Mouse (Mus musculus) right cerebral cortex, postnatal 25 days (tissue): ENCODE measurements at regions not wholly inside any gene's neighbourhood (a gene's known extent, or its start where the extent isn't known, plus 50 kb on each side); places are given as distances from the start of the nearest gene placed in this dataset.
A peak's percentile ranks its signal among the peaks of the same experiment; 100 is the strongest.

Experiments
- DNase-seq: peaks from one replicate; pipeline ENCODE4 v3.0.0; 2022

DNA sequence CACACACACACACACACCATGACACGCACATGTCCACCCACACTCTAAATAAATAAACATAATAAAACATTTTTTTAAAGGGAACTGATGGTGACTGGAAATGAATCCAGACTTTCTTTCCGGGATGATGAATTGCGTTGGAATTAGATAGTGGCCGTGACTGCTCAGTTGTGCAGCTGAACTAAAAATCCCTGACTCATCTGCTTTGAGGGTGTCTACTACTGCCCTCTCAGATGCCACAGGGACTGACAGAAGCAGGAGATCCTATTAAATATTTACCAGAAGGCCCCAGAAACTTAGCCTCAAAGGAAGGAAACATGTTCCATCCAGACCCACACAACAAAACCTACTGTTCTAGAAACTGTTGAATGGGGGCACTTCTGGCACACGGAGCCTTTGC, 65.7 kb downstream of the Polr2m start:
- DNase-seq, result no peak

DNA sequence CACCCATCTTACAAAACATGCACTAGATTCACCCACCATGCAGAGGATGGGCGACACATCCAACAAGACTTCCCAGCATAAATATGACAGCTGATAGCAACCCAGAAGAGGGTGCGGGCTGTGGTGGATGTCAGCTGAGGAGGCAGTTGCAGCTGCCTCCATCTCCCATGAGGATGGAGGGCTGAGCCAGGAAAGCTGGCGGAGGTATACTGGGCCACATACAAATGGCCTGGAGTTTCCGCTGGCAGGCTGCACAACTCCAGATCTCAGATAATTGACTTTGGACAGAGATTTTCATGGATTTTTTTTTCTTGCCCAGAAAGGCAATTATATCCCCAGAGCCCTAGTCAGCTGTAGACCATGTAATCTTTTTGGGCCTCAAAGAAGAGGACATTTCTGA, 67.2 kb downstream of the Polr2m start:
- DNase-seq, result no peak

DNA sequence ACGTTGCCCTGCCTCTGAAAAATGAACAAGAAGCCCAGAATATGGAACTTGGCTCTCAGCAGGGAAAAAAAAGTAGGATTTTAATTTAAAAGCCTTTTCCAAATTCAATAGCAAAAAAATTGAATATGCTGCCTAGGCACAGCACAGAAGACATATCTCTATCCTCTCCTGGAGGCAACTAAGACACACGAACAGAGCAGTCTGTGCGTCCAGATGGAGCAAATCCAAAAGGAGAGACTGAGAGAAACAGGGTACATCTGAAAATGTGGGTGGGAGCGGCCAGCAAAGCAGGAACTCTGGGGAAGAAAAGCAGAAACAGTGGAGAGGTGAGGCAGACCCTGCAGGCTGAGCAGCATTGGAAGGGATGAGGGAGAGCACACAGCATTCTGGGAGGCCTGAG, 68.5 kb downstream of the Polr2m start:
- DNase-seq, result peak; percentile 6

DNA sequence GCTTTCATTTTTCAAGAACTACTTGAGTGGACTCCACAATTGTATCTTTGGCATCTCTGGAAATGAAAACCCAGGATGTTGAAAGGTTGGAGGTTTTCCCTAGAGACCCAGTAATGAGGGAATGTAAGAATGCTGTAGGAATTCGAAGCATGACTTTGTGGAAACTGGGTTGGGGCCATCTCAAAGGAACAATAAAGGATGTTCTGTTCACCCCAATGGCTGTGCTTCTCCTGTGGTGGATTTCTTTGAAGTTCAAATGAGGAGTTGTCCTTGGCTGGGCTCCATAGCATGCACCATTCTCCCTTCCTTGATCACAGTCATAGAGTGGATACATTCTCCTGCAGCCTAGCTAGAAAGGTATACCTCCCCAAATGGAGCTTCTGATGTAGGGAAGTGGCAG, 74.6 kb downstream of the Polr2m start:
- no peak for DNase-seq

DNA sequence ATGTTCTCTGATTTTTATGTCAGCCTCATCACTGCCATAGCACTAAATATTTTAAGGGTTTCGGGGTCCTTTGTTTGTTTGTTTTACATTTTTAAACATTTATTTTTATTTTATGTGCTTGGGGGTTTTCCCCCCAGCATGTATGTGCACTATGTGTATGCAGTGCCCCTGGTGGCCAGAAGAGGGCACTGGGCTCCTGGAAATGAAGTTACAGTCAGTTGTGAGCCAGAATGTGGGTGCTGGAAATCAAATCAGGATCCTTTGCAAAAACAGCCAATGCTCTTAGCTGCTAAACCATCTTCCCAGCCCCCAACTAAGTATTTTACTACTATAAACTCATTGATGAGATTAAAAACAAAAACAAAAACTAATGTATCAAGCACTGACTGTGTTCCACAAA, 75.8 kb downstream of the Polr2m start:
- no peak for DNase-seq

DNA sequence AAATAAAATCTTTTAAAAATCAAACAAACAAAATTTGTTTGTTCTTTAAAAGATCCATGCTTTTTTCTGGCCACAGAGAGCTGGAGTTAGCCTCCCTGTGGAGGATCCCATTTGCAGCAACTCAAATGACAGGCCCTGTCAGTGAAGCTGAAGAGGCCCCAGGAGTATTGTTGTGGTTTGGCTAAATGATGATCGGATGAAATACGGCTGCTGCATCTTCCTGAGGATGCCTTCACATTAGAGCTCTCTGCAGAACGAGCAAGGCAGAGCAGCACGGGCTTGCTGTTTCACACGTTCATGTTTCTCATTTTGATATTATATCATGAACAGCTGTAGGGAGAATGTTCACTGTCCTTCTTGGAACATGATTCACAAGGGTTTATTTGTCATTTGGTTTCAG, 76.8 kb downstream of the Polr2m start:
- no peak for DNase-seq

DNA sequence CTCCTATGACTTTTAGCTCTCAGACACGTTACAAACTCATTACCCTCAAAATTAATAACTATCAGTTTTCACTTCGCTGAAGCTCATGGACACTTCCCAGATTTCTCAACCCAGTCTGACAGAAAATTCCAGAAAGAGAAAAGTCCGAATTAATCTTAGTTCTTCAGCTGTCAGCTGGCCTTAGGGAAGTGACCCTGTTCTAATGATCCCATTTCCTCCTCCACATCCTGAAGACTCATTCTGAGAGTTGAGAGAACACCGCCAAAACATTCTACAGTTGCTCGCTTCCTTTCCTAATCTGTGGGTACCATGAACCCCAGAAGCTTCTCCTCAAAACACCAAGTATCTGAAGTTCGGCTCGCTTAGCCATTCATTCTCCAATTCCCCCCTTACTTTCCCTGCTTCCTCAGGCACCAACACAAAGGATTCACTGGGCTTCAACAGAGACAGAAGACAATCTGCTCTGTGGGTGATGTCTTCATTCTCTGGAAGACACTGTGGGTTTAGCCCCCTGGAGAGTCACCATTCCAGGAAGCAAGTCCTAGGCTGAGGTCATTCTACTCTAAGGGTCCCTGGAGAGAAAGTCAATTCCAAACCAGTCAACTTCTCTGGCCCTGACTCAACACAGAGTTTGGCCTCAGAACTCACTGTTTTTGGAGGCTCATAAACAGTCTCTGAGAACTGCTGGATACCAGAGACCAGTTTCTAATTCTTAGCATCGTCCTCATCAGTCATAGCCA, 81.2 kb downstream of the Polr2m start:
- DNase-seq, result no peak

DNA sequence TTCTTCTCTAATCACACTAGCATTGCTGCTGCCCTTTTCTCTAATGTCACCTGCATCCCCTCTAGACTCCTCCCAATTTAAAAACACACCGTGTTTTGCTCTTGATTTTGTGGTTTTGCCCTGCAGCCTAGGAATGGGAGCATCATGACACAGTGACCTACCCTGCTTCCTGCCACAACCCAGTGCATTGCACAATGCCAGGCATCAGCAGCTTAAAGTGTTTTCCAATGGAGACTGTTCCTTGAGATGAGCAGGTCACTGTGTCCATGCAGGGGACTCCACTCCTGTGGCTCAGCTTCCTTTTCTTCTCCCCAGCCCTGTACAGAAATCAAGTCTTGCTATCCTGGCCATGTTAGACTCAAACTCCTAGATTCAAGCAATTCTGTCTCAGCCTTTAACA, 84.1 kb downstream of the Polr2m start:
- no peak for DNase-seq

DNA sequence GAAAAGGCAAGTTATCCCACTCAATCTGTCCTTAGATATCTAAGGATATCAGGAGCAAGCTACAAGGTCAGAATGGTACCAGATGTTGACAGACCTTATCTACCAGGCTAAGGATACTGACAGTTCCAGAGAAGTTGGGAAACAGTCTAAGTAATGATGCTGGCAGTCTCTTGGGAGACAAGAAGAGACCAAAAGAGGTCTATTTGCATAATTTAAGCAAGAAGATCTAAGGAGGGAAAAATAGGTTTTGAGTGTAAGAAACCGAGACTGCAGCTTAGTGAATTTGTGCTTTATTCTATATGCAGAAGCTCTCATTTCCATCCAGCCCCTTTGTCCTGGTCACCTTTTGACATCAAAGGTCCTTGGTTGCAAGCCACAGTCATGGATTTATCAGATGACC, 86.4 kb downstream of the Polr2m start:
- no peak for DNase-seq

DNA sequence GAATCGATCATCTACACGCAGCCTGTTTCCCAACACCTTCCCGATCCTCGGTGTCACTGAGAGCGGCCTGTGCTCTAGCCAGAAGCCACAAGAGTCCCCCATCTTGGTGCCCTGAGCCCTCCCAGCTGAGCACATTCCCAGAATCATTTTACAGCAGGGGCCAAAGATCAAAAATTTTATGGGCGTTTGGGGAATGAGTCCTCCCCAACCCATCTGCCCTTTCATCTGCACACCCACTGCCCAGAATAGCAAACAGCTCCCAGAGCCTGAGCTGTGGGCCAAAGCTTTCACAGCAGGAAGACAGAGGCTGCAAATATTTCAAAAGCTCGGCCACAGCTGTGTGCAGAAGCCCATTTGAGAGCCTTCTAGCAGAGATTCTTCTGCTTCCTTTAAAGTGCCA, 89.0 kb downstream of the Polr2m start:
- DNase-seq, result no peak

DNA sequence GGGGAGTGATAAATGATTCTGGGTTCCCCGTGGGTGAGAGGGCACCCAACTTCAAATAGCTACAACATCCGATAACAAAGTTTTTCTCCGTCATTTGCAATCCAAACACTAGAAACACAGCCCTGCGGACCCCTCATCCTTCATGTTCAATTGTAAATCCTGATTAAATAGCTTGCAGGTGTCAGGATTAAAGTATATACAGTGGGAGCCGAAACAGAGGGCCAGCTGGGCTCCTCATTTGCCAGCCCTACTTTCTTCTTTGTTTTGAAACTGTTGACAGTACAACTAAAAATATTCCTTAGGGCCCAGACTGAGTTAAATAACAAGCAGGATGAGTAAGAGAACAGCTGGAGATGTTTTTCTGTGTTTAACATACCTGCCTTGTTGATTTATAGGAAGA, 95.5 kb downstream of the Polr2m start:
- no peak for DNase-seq

DNA sequence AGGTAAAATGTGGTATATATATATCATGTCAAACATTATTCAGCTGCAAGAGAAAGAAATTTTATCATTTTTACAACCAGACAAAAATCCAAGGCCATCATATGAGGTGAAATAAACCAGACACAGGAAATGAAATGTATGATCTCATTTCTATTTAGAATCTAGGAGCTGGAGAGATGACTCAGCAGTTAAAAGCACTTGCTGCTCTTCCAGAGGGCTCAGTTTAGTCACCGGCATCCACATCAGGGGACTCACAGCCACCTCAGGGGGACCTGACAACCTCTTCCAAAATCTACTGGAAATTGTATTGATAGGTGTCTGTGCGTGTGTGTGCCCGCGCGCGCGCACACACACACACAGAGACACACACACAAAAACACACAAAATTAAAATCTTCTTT, 98.3 kb downstream of the Polr2m start:
- no peak for DNase-seq

DNA sequence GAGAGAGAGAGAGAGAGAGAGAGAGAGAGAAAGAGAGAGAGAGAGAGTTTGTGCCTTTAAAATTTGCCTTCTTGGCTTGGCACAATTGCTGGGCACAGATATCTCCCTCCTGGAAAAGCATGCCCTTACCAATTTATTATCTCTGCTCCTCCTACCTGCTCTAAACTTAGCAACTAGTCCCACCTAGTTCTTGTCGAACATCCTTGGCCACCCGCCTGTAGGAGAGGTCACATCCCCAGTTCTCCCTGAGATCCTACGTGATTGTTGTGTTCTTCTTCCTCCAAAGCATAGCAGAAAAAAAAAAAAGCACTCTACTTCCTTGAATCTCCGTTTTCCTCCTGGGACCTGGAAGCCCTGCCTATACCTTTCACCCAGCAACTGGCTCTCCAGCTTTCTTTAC, 101.8 kb downstream of the Polr2m start:
- no peak for DNase-seq

DNA sequence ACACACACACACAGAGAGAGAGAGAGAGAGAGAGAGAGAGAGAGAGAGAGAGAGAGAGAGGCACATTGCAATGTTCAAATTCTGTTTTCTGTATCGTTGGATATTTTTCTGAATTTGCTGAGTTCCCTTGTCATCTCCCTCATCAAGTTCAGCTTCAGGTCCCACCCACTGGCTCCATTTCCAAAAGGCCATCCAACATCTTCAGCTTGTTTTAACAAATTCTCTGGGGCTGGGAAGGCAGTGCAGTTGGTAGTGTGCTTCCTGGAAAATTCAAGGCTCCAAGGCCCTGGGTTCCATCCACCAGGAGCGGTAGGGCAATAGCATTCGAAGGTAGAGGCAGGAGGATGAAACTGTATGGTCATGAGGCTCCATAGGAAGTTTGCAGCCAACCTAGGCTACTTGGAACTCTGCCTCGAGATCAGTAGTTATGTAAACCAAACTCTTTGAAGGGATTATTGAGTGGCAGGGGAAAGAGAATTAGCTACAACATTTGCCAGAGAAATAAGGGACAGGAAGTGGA, 105.9 kb downstream of the Polr2m start:
- DNase-seq, result no peak

DNA sequence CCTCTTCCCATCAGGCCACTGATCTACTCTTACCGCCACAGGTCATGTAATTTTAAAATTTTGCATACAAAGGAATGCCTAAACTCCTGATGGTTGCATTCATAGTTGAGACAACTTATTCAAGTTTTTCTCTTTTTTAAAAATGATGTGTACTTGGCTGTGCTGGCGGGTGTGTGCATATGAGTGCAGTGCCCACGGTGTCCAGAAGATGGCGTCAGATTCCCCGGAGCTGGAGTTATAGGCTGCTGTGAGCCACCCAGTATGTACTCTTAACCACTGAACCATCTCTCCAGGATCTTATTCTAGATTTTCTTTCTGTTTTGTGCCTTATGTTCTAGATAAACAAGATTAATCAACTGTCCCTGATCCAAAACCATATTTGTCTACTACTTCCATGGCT, 116.0 kb downstream of the Polr2m start:
- DNase-seq, result no peak

DNA sequence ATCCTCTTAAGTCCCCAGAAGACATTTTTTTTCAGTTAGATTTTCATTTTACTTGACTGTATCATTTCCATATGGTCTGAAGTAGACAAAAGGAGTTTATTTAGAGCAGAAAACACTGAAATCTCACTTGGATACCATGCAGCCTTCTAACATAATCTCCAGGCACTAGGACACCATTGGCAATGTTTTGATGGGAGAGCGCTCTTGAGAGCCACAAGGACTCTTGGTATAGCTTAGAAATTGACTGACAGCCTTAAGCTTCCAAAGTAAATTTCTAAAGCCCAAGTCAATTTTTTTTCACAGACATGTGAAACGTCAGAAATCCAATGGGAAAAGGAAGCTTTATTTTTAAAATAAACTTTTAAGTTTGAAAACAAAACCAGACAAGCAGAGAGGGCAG, 116.5 kb downstream of the Polr2m start:
- DNase-seq, result no peak

DNA sequence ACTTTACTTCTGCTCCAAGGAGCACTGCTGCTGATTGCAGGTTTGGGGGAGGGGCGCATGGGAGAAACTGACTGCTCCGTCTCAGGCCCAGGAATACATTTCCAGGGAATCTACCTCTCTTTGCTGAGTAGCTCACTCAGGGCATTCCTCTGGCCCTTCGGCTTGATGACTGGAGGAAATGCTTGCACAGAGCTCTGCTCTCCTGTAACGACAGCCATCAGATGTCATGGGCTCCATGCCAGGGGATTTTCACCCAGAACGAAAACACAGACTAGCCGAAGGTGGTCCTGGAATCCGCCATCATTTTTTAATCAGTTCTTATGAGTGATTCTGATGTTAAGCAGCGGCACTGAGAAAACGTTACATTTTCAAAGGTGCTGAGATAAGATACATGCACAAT, 119.2 kb downstream of the Polr2m start:
- DNase-seq, result no peak

DNA sequence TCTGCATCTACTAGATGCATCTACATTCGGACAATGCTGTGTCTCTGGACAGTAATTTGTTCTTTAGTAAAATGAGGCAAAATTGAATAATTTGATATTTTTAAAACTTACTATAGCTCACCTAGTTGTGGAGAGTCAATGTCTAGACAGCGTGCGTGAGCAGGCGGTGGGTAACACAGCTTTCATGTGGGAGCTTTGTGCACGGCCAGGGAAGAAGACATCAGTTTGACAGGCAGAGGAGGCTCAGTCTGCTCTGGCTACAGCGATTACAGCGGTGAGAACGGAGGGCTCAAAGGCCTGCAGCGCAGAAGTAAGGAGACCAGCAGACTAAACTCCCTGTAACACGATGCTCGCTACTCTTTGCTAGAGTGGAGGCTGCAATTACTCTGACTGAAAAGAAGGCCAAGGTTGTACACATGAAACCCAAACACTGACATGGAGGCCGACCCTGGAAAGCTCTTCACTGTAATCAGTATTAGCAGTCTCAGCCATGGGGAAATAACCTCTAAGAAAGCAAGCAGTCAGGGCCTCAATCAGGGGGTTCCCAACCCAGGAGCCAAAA, 120.5 kb downstream of the Polr2m start:
- DNase-seq, result no peak

DNA sequence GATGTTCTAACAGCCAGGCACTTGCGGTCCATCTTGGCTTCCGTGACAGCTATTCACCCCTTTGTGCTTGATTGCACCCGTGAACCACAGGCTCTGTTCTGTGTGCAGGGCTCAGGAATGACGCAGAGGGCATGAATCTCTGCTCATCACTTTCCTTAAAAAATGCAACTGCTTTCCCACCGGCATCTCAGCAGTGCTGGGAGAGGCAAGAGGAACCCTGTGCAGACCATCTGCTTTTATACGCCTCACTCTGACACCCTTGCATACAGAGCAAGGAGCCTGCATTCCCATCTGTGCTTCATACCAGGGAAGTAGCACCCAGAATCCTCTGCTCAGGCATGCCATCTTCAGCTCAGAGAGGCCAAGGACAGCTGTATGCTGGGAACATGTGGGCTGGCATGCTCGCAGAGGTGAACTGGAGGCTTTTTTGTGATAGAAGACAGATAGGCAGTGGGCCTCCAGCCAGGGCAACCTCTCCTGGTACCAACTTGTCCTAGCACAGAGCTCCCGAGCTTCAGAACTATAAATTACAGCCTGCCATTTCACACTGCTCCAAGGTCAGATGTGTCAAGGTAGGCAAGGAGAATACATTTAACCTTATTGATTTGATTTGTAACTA, 121.6 kb downstream of the Polr2m start:
- DNase-seq, result peak; percentile 15

DNA sequence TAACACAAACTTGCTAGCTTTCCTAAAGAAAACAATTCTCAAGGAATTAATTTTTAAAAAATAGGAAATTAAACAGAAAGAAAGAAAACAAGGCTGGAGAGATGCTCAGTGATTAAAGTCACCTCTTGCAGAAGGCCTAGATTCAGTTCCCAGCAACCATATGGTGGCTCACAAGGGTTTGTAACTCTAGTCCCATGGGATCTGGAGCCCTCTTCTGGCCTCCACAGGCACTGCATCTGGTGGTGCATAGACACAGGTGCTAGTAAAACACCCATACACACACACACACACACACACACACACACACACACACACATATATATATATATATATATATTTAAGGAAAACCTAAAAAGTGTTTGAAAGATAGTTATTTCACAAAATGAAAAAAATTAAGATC, 123.3 kb downstream of the Polr2m start:
- DNase-seq, result no peak

DNA sequence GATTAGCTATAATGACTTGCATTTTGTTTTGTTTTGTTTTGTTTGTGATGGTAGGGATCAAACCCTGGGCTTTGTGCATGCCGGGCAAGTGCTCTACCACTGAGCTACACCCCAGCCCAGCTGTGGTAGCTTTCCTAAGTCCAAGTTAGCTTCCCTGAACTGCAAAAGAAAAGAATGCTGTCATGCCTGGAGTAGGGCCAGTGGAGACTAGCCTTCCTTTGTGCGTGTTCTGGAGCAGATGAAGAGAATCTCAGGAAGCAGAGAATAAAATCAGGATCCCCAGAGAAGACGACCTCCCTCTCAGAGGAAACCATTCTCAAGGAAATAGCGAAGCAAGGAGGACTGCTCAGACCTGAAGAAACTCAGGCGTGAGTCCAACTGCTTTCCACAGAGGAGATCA, 123.8 kb downstream of the Polr2m start:
- no peak for DNase-seq

DNA sequence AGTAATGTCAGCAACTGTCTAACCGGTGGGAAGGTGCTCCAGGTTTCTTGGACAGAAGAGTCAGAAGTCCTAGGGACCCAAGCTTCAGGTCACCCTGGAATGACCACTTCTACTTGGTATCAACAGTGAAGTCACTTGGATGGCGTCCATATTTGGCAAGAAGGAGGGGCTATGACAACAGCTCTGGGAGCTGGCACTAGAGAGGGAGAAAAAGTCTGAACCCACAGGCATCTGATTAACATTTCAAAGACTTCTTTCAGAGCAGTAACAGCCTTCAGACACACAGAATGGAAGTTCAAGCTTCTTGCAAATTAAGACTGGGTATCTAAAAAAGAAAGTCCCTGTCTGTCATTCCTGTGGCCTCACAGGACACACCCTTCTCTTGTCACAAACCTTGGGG, 124.4 kb downstream of the Polr2m start:
- no peak for DNase-seq

DNA sequence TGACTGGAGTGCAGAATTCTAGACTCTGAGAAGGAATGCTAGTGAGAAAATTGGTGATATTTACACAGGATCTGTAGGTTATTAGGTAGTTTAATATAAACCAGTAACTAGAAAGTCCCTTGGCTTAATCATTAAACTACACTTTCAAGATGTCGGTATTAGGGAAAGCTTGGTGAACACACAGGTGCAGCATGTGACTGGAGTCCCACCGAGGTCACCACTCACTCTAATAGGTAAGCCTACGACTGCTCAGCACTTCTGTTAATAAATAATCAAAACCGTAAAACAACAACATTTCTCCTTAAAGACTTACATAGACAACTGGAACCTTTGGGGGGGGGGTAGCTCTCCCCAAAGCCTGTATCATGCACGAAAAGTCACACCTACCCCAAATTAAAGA, 125.1 kb downstream of the Polr2m start:
- no peak for DNase-seq

DNA sequence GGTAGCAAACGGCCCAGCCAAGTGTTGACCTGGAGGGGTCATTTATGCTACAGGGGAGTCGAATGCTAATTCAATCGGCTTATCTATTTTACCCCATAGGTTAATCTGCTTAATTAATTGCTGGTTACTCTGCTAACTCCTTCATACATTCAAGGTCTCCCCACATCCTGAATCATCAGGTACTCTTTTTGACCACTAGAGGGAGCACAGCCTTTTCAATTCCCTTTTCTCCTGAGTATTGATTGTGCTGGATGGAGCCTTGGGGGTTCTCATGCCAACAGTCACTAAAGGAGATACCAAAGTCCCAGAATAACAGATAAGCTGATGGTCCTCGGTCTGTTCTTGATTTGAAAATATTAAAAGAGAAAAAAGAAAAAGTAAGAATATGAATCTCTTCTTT, 126.8 kb downstream of the Polr2m start:
- DNase-seq, result no peak

DNA sequence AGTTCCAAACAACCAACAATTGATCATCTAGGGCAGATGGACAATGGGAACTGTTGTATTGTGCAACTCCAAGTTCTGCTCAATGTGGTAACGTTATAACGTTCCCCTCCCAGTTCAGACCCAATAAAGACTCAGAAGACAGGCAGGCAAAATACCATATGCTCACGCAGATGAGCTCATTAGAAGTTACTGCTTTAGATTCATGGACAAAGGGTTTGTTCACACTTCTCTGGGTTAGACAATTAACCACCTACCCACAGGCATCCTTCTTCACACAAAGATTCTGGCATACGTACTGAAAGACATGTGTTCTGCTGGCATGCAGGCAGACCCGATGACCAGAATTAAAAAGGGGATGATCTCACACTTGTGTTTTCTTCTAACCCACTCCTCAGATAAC, 130.0 kb downstream of the Polr2m start:
- no peak for DNase-seq
